Mouse (Mus musculus) monocyte, adult 5-6 weeks (primary cell): ENCODE measurements around the gene Mga. TPM values are rescaled to one million over a fixed set of nuclear protein-coding genes. Genes with fewer than 3 reads are reported as not detected.

ENCODE experiments used
- ATAC-seq: fragments of 153-309, 156-312 bp; replicated peaks from 2 replicates; pipeline ENCODE4 v1.8.0; 2017; ENCODE audit warnings: mild to moderate bottlenecking; ENCODE audit not compliant: low TSS enrichment, insufficient number of reproducible peaks, severe bottlenecking, poor library complexity, low FRiP score
- total RNA-seq: library from RNA; stranded (forward); fragments of 200-1000, 200-491, 200-594 nt; gene quantifications from 3 replicates; pipeline ENCODE4 v1.2.3, GENCODE M21; 2017

Mga gene
- total RNA-seq, 1 experiment from 2014 or later: 60.3 TPM

DNA sequence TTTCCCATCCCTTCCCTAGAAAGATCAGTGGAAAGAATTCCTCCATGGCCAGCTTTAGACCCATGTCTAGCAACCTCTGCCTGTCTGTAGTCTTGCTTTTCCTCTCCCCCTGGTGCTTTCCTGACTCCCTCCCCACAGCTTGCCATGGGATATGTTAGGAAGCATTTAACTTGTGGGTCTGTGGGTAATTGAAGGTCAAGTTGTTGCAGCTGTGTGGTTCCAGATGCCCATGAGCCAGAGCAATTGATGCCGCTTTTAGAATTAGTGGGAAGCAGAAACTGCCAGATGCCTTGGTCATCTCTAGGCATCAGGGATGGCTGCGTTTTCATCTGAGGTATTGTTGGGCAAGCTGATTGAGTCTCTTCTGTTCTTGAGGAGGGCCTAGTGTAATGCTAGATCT lies 84.6 kb downstream of the Mga start:
- ATAC-seq: no peak

DNA sequence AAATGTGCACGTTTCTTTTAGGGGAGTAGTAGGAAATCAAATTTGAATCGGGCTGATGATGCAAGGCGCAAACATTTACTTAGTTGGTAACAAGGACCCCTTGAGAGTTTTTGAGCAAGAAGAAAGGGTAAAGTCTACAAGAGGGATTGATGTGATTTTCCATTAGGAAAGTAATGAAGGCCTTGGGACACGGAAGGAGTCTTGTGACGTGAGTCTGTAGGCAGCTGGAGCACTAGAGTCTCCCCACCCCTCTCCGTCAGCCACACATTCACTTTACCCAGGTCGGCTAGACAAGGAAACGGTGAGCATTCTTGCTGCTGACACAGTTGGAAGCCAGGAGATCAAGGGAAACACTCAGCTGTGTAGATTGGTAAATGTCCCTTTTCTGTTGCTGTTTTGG lies 88.8 kb downstream of the Mga start:
- ATAC-seq: no peak

DNA sequence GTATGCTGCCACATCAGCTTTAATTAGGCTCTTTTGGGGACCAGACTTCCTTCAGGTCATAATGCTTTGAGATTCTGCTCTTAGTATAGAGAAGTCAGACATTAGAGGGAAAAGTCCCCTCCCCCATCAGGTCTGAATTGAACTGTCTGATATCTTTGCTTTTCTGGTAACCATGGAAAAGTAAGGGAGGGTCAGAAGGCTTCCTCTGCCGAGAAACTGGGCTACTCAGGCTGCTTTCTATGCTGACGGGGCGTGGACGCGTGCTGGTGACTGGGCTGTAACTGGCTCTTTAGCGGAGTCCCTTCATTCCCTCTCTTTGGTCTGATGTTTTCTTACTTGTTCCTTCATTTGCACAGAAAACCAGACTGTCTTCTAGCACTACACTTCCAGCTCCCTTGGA lies 89.3 kb downstream of the Mga start:
- ATAC-seq: no peak

DNA sequence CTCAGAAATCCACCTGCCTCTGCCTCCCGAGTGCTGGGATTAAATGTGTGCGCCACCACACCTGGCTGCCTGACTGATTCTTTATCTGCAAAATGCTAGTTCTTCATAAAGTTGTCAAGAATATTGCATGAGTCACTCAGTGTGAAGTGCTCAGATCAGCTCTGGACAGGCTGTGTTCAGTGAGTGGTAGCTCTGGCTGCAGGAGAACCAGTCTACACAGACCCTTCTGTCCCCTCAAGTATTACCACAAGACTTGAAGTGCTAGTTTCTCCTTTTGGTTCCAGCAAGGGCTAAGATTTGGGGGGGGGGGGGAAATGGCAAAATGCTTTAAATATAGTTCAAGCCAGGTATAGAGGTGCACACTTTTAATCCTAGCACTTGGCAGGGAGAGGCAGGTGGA lies 90.4 kb downstream of the Mga start:
- no peak for ATAC-seq

DNA sequence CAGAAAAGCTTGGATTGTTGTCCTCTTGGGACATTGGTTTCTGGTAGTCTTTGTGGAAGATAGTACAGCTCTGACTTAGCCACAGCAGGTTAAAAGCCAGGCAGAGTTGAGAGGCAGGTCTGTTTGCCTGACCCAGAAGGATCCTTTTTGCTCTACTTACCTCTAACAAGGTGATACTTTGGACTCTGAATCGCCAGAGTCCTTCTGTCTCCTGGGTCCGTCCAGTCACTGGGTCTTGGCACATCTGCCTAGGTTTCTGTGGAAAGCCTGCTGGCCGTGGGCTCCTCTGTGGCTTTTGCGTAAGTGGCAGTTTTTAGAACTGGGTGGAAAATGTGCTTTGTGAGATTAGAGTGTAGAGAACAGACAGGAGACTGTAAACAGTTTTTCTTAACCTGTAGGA lies 91.9 kb downstream of the Mga start:
- no peak for ATAC-seq

DNA sequence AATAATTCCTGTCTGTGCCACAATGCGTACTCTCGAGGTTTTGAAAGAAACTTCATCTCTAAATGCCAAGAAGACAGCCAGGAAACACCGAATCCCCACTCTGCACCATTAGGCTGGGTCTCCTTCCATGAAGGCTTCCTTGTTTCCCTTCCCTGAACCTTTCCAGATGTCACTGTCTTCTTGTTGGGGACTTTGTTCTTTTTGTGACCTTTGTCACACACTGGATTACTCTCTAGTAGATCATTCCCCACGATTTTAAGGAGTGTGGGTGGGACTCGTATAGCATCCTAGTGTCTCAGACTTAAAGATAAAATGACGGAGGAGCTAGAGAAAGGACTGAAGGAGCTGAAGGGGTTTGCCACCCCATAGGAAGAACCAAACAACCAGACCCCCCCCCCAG lies 93.9 kb downstream of the Mga start:
- no peak for ATAC-seq

DNA sequence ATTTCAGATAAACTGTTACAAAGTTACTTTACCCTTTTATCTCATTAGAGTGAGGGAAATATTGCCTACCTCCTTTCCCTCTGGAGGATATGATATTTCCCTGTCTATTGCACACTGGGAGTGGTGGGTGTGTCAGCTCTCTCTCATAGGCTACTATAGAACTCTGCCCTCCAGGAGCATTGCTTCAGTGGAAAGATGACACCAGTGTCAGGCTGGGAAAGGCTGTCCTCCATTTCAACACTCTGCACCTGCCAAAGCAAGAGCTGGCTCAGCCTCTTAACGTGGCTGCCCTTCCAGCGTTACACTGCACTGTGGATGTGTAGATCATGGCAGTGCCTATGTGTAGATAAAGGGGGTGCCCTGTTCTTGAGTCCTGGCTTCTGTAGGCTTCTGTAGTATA lies 95.3 kb downstream of the Mga start:
- ATAC-seq: no peak

DNA sequence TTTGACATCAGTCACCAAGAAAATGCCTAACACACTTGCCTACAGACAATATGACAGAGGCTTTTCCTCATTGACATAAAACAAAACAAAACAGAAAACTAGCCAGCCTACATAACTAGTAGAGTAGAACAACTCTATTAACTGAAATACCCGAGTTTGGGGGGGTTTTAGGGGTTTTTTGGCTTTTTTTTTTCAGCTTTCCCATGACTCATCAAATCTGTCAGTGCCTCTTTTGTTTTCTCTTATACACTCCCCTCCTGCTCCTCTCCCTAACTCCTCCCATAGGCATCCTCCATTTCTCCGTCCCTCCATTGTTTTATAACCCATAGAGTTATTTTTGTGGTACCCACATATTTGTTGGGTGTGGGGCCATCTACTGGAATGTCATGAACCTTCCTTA lies 96.5 kb downstream of the Mga start:
- no peak for ATAC-seq

- ATAC-seq: no peak
These were observed 97.8 kb downstream of the Mga start for GRCm38 (mm10) chr2:119994839-119995238.

DNA sequence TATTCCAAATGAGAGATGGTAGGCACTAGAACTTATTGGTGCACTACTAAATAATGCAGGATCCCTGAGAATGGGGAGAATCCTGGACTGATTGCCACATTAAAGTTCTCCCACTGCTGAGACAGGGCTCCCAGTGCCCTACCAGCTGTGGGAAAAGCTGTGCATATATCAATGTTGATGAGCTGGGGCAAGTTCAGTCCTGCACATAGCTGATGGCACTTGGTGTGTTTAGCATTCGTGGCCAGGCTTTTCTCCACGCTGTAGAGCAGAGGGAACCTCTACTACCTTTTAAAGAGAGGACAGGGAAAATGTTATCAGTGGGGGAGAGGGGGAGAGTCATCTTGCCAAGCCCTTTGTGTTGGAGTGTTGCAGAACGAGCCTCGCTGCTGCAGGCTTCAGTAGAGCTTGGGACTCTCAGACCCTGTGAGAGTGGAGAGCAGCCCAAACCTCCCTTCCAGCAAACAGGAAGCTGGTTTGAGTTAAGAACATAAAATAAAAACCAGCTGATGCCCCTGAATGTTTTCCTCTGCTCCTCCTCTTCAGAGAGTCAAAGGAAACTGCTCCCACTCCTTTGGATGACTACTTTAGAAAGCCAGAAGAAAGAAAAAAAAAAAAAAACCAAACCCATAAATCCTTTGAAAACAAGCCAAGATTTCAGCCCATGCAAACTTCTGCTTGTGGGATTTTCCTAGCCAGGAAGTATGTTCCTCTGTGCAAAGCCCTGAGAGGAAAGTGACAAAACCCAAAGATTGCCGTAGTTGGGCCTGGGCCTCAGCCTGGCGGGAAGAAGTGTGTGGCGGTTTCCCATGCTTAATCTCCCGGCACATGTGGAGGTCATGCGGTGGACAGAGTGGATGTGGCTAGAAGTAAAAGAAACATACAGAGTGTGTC lies 98.6 kb downstream of the Mga start:
- no peak for ATAC-seq

- no peak for ATAC-seq
These were observed 100.3 kb downstream of the Mga start for GRCm38 (mm10) chr2:119997354-119997753.

- no peak for ATAC-seq
These were observed 102.7 kb downstream of the Mga start for GRCm38 (mm10) chr2:119999731-120000130.

- no peak for ATAC-seq
These were observed 104.0 kb downstream of the Mga start for GRCm38 (mm10) chr2:120000882-120001584.

- ATAC-seq: no peak
These were observed 104.9 kb downstream of the Mga start for GRCm38 (mm10) chr2:120001956-120002355.

DNA sequence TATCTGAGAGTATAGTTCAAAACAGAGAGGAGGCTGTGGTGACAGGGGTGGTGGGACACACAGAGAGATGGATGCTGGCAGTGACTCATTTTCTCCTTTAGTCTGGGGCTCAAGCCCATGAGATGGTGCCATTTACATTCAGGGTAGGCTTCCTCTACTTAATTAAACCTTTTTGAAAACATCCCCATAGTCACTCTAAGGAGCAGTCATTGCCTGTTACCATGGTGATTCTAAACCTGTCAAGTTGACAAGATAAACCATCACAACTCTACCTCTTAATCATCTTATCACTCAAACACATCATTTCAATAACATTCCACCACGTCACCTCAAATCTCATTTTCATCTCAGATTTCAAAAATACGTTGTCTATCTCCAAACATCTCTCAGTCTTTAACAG lies 106.9 kb downstream of the Mga start:
- no peak for ATAC-seq

DNA sequence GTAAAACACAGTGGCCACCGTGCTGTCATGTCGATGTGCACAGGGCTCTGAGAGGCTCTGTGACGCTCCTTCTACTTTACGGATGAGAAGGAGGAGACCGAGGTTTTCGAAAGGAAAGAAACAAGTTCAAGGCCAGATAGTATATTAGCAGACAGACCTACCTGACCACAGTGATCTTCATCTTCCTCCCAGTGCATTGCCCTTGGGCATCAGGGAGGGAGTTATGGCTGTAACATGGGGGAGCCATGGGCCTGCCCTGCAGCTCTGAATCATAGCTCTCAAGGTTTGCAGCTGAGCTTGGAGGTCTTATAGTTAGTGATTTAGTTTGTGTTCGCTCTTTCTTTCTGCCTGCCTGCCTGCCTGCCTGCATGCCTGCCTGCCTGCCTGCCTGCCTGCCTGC lies 109.7 kb downstream of the Mga start:
- ATAC-seq: no peak

GRCm38 (mm10) chr2:120007680-120008210 lies 110.7 kb downstream of the Mga start:
- ATAC-seq: no peak

DNA sequence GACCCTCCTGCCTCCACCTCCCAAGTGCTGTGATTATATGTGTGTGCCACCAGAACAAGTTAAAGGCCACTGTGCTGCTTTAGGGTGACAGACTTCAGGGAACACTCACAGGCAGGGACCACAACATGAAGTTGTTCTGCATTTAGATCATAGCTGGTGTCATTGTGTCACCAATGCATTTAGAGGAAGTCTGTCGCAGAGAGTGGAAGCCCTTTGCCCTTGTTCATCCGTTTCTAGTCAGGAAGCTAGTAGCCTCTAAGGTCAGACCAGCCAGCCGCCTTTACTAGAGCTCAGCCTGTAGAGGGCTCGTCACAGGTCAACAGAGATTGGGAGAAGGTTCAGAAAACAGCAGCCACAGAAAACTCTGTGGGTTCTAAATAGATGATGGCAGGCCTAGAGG lies 111.6 kb downstream of the Mga start:
- ATAC-seq: peak; percentile 76

DNA sequence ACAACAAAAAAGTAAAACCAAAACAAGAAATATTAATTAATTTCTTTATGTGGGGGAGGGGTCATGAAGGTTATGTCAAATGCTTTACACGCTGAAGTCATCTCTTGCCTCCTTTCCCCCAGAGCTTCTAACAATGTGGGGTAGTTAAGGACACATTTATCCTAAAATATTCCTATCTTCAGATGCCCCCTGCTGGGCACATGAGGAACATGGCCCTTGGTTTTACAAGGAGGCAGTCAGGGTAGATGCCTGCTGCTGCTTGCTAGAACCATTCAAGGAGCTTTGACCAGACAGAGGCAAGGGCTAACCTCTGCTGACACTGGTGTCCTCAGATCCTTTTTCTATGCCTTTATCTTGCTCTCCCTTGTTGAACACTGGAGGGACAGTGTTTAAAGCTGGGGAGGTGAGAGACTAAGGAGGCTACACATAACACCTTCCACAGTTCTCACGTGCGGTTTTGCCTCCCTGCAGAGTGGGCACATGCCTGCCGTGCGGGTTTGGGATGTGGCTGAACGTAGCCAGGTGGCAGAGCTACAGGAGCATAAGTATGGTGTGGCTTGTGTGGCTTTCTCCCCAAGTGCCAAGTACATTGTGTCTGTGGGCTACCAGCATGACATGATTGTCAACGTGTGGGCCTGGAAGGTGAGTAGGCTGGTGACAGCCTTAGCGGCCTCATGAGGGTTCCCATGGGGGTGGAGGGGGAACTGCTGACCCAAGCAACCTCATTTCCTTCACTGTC lies 114.6 kb downstream of the Mga start:
- ATAC-seq: peak; percentile 51; the same call in 1 of the 2 replicates
